Mouse (Mus musculus): ENCODE measurements around the gene Dpagt1. TPM values are rescaled to one million over a fixed set of nuclear protein-coding genes. Genes with fewer than 3 reads are reported as not detected.
"Not testable (repeated sequence)": the region's sequence is repeated elsewhere in the genome, so short reads cannot be mapped to it uniquely, and the experiment has no call there.

Dpagt1 gene
- polyA plus RNA-seq, 1 experiment from 2014 or later = 38.2 TPM

- H3K9ac ChIP-seq (ENCODE audit: low read length); H3K36me3 ChIP-seq (ENCODE audit: control insufficient read depth, insufficient read depth, low read length); H3K27me3 ChIP-seq (replicated peaks; ENCODE audit: control insufficient read depth, insufficient read depth, low read length); DNase-seq (ENCODE audit: low spot score); H3K4me2 ChIP-seq (ENCODE audit: low read length); H3K27ac ChIP-seq (ENCODE audit: low read depth, low read length); H3K9me3 ChIP-seq (replicated peaks; ENCODE audit: control insufficient read depth, low read length); ATAC-seq; H3K4me3 ChIP-seq (ENCODE audit: low read depth, low read length): not testable (repeated sequence)
- H3K4me1 ChIP-seq (ENCODE audit: control insufficient read depth, insufficient read depth, low read length) = peaks cover 20% of the 10 kb centered on the region
- 80% methylated on average over 3 of the region's 4 CpGs for WGBS
Observed at GRCm38 (mm10) chr9:44323656-44324055, 2.2 kb upstream of the Dpagt1 start.

- no peaks in the 10 kb centered on the region for H3K9me3 ChIP-seq (replicated peaks; ENCODE audit: control insufficient read depth, low read length)
- H3K27ac ChIP-seq (ENCODE audit: low read depth, low read length) = no peak overlapping the region
- no peak overlapping the region for H3K9ac ChIP-seq (ENCODE audit: low read length)
- H3K4me1 ChIP-seq (ENCODE audit: control insufficient read depth, insufficient read depth, low read length) = peaks cover 15% of the 10 kb centered on the region
- H3K4me2 ChIP-seq (ENCODE audit: low read length) = no peak overlapping the region
- no peak for DNase-seq (ENCODE audit: low spot score)
- ATAC-seq = no peak
- H3K4me3 ChIP-seq (ENCODE audit: low read depth, low read length) = no peak overlapping the region
- WGBS = 81% methylated on average over 6 of the region's 6 CpGs
- H3K27me3 ChIP-seq (replicated peaks; ENCODE audit: control insufficient read depth, insufficient read depth, low read length) = no peaks in the 10 kb centered on the region
- H3K36me3 ChIP-seq (ENCODE audit: control insufficient read depth, insufficient read depth, low read length) = no peaks in the 10 kb centered on the region; the same call in 1 of the 2 replicates
Observed at GRCm38 (mm10) chr9:44324147-44324546, 1.7 kb upstream of the Dpagt1 start.

- H3K27me3 ChIP-seq (replicated peaks; ENCODE audit: control insufficient read depth, insufficient read depth, low read length); H3K9me3 ChIP-seq (replicated peaks; ENCODE audit: control insufficient read depth, low read length); H3K9ac ChIP-seq (ENCODE audit: low read length); ATAC-seq; H3K36me3 ChIP-seq (ENCODE audit: control insufficient read depth, insufficient read depth, low read length); H3K27ac ChIP-seq (ENCODE audit: low read depth, low read length); H3K4me2 ChIP-seq (ENCODE audit: low read length); DNase-seq (ENCODE audit: low spot score): not testable (repeated sequence)
- H3K4me1 ChIP-seq (ENCODE audit: control insufficient read depth, insufficient read depth, low read length) = peaks cover 13% of the 10 kb centered on the region
- peak overlapping the region; percentile 62; the same call in 1 of the 2 replicates for H3K4me3 ChIP-seq (ENCODE audit: low read depth, low read length)
- 59% methylated on average over 7 of the region's 8 CpGs for WGBS
Observed at GRCm38 (mm10) chr9:44325032-44325767, 619 bp upstream of the Dpagt1 start.

- Histone ChIP-seq H3K9me3 (replicated peaks; ENCODE audit: control insufficient read depth, low read length) (no peaks in the 10 kb centered on the region), H3K9ac (ENCODE audit: low read length) (peak overlapping the region; percentile 77), H3K36me3 (ENCODE audit: control insufficient read depth, insufficient read depth, low read length) (peaks cover 14% of the 10 kb centered on the region), H3K27me3 (replicated peaks; ENCODE audit: control insufficient read depth, insufficient read depth, low read length) (no peaks in the 10 kb centered on the region), H3K4me3 (ENCODE audit: low read depth, low read length) (peak overlapping the region; percentile 62), H3K4me1 (ENCODE audit: control insufficient read depth, insufficient read depth, low read length) (peaks cover 8% of the 10 kb centered on the region), H3K4me2 (ENCODE audit: low read length) (peak overlapping the region; percentile 62), H3K27ac (ENCODE audit: low read depth, low read length) (peak overlapping the region; percentile 80)
- peak; percentile 93 for ATAC-seq
- WGBS = under 1% methylated on average over 38 of the region's 38 CpGs
- peak; percentile 90 for DNase-seq (ENCODE audit: low spot score)
Observed at GRCm38 (mm10) chr9:44326371-44327063, 698 bp downstream of the Dpagt1 start.

GRCm38 (mm10) chr9:44327064-44327711, 1.4 kb downstream of the Dpagt1 start:
- Histone ChIP-seq H3K4me3 (ENCODE audit: low read depth, low read length) (peak overlapping the region; percentile 62), H3K9ac (ENCODE audit: low read length) (peak overlapping the region; percentile 77), H3K27ac (ENCODE audit: low read depth, low read length) (peak overlapping the region; percentile 80), H3K27me3 (replicated peaks; ENCODE audit: control insufficient read depth, insufficient read depth, low read length) (no peaks in the 10 kb centered on the region), H3K4me1 (ENCODE audit: control insufficient read depth, insufficient read depth, low read length) (peaks cover 8% of the 10 kb centered on the region), H3K9me3 (replicated peaks; ENCODE audit: control insufficient read depth, low read length) (no peaks in the 10 kb centered on the region), H3K36me3 (ENCODE audit: control insufficient read depth, insufficient read depth, low read length) (peaks cover 20% of the 10 kb centered on the region), H3K4me2 (ENCODE audit: low read length) (peak overlapping the region; percentile 62)
- peak; percentile 46 for DNase-seq (ENCODE audit: low spot score)
- peak; percentile 38 for ATAC-seq
- WGBS = 0% methylated on average over 22 of the region's 22 CpGs

- H3K4me3 ChIP-seq (ENCODE audit: low read depth, low read length) = peak overlapping the region; percentile 62
- peak overlapping the region; percentile 62 for H3K4me2 ChIP-seq (ENCODE audit: low read length)
- DNase-seq (ENCODE audit: low spot score) = no peak
- H3K9ac ChIP-seq (ENCODE audit: low read length) = peak overlapping the region; percentile 77
- WGBS = 89% methylated on average over 5 of the region's 5 CpGs
- ATAC-seq = no peak
- no peaks in the 10 kb centered on the region for H3K9me3 ChIP-seq (replicated peaks; ENCODE audit: control insufficient read depth, low read length)
- H3K27me3 ChIP-seq (replicated peaks; ENCODE audit: control insufficient read depth, insufficient read depth, low read length) = no peaks in the 10 kb centered on the region
- H3K4me1 ChIP-seq (ENCODE audit: control insufficient read depth, insufficient read depth, low read length) = peaks cover 8% of the 10 kb centered on the region
- peak overlapping the region; percentile 48; the same call in 1 of the 2 replicates for H3K27ac ChIP-seq (ENCODE audit: low read depth, low read length)
- H3K36me3 ChIP-seq (ENCODE audit: control insufficient read depth, insufficient read depth, low read length) = peaks cover 28% of the 10 kb centered on the region
Observed at GRCm38 (mm10) chr9:44327926-44328325, 2.1 kb downstream of the Dpagt1 start.

- Histone ChIP-seq H3K9me3 (replicated peaks; ENCODE audit: control insufficient read depth, low read length) (no peaks in the 10 kb centered on the region), H3K4me2 (ENCODE audit: low read length) (no peak overlapping the region), H3K4me1 (ENCODE audit: control insufficient read depth, insufficient read depth, low read length) (peaks cover 8% of the 10 kb centered on the region), H3K36me3 (ENCODE audit: control insufficient read depth, insufficient read depth, low read length) (peaks cover 39% of the 10 kb centered on the region), H3K9ac (ENCODE audit: low read length) (no peak overlapping the region), H3K4me3 (ENCODE audit: low read depth, low read length) (no peak overlapping the region), H3K27ac (ENCODE audit: low read depth, low read length) (no peak overlapping the region), H3K27me3 (replicated peaks; ENCODE audit: control insufficient read depth, insufficient read depth, low read length) (no peaks in the 10 kb centered on the region)
- DNase-seq (ENCODE audit: low spot score) (no peak), ATAC-seq (no peak)
- 95% methylated on average over 6 of the region's 6 CpGs for WGBS
Observed at GRCm38 (mm10) chr9:44330736-44331135, 4.9 kb downstream of the Dpagt1 start.

GRCm38 (mm10) chr9:44332918-44333638, 7.3 kb downstream of the Dpagt1 start:
- WGBS = 95% methylated on average over 13 of the region's 13 CpGs
- Histone ChIP-seq H3K9me3 (replicated peaks; ENCODE audit: control insufficient read depth, low read length) (no peaks in the 10 kb centered on the region), H3K4me2 (ENCODE audit: low read length) (no peak overlapping the region), H3K27me3 (replicated peaks; ENCODE audit: control insufficient read depth, insufficient read depth, low read length) (no peaks in the 10 kb centered on the region), H3K27ac (ENCODE audit: low read depth, low read length) (no peak overlapping the region), H3K9ac (ENCODE audit: low read length) (no peak overlapping the region), H3K36me3 (ENCODE audit: control insufficient read depth, insufficient read depth, low read length) (peaks cover 52% of the 10 kb centered on the region), H3K4me3 (ENCODE audit: low read depth, low read length) (no peak overlapping the region), H3K4me1 (ENCODE audit: control insufficient read depth, insufficient read depth, low read length) (peaks cover 12% of the 10 kb centered on the region)
- ATAC-seq = no peak
- DNase-seq (ENCODE audit: low spot score) = no peak

Data from forebrain, embryonic 14.5 days (tissue).